Mouse (Mus musculus) lung, embryonic 14.5 days (tissue): ENCODE results near the gene Slc30a5. TPM values are rescaled to one million over a fixed set of nuclear protein-coding genes. Genes with fewer than 3 reads are reported as not detected.
"Not testable (repeated sequence)": the region's sequence is repeated elsewhere in the genome, so short reads cannot be mapped to it uniquely, and the experiment has no call there.

Source experiments
- ATAC-seq: fragments of 200-750 bp; cut with Nextera tagmentation; 2 replicates; pipeline ENCODE4 v1.8.0; 2017; ENCODE audit warnings: mild to moderate bottlenecking, moderate TSS enrichment, moderate library complexity; ENCODE audit not compliant: insufficient read depth
- DNase-seq: peaks from one replicate; pipeline ENCODE4 v3.0.0-alpha.2; 2015
- H3K27ac ChIP-seq: fragments of 300-500 bp; sonication (generic); 2 replicates; pipeline ENCODE4 v1.5.1; 2014; ENCODE audit warnings: low read depth, mild to moderate bottlenecking, moderate library complexity
- H3K27me3 ChIP-seq: fragments of 300-500 bp; sonication (generic); 2 replicates; pipeline ENCODE4 v1.6.1; 2014; ENCODE audit warnings: low read length, control low read depth; ENCODE audit not compliant: insufficient read depth
- H3K36me3 ChIP-seq: fragments of 300-500 bp; sonication (generic); 2 replicates; pipeline ENCODE4 v1.6.1; 2014; ENCODE audit warnings: control low read depth; ENCODE audit not compliant: insufficient read depth
- H3K4me1 ChIP-seq: fragments of 300-500 bp; sonication (generic); 2 replicates; pipeline ENCODE4 v1.6.1; 2014; ENCODE audit warnings: antibody characterized with exemption, control low read depth; ENCODE audit not compliant: insufficient read depth
- H3K4me2 ChIP-seq: fragments of 300-500 bp; sonication (generic); 2 replicates; pipeline ENCODE4 v1.6.1; 2014; ENCODE audit warnings: mild to moderate bottlenecking
- H3K4me3 ChIP-seq: fragments of 300-500 bp; sonication (generic); 2 replicates; pipeline ENCODE4 v1.5.1; 2014; ENCODE audit warnings: low read depth, low read length
- H3K9ac ChIP-seq: fragments of 300-500 bp; sonication (generic); 2 replicates; pipeline ENCODE4 v1.6.1; 2014
- H3K9me3 ChIP-seq: fragments of 300-500 bp; sonication (generic); 2 replicates; pipeline ENCODE4 v1.6.1; 2016; ENCODE audit warnings: low read depth, low read length, control low read depth
- CTCF ChIP-seq: IDR thresholded peaks from 2 replicates; pipeline ENCODE4 v1.5.1; 2016; ENCODE audit warnings: antibody characterized with exemption, low read depth
- WGBS: fragments of 180-500 bp; shearing (Covaris S2); extraction: QIAGEN DNeasy Blood & Tissue Kit; methylation state at CpG from one replicate; pipeline ENCODE4 v1.1.7; 2014; 5-methylcytosine and 5-hydroxymethylcytosine counted together
- polyA plus RNA-seq: library from polyadenylated mRNA; unstranded; fragments of >200 nt; fragmentation: Nextera tagmentation; extraction: Ambion mirVana; gene quantifications from 2 replicates; pipeline ENCODE4 v1.2.1, GENCODE M21; 2014

The Slc30a5 gene
- polyA plus RNA-seq, 1 experiment from 2014 or later = 64.6 TPM

GRCm38 (mm10) chr13:100874588-100874987 is 41.4 kb upstream of the Slc30a5 start:
- no peak for TF ChIP-seq CTCF
- no peaks in the 10 kb centered on the region for H3K36me3 ChIP-seq
- 79% methylated on average over 3 of the region's 3 CpGs for WGBS

GRCm38 (mm10) chr13:100873530-100873929 is 40.3 kb upstream of the Slc30a5 start:
- Histone ChIP-seq H3K27me3 (no peaks in the 10 kb centered on the region), H3K4me1 (no peaks in the 10 kb centered on the region), H3K36me3 (no peaks in the 10 kb centered on the region), H3K27ac (no peak overlapping the region), H3K9me3 (no peaks in the 10 kb centered on the region), H3K9ac (no peak overlapping the region), H3K4me2 (no peak overlapping the region), H3K4me3 (no peak overlapping the region)
- DNase-seq (no peak), ATAC-seq (no peak)
- WGBS = 78% methylated on average over 8 of the region's 8 CpGs
- TF ChIP-seq CTCF = no peak

More at GRCm38 (mm10) chr13:100874588-100874987, 41.4 kb upstream of the Slc30a5 start:
- Histone ChIP-seq H3K4me1 (no peaks in the 10 kb centered on the region), H3K27me3 (no peaks in the 10 kb centered on the region), H3K4me2 (no peak overlapping the region), H3K27ac (no peak overlapping the region), H3K9me3 (no peaks in the 10 kb centered on the region), H3K9ac (no peak overlapping the region), H3K4me3 (no peak overlapping the region)
- ATAC-seq = no peak
- DNase-seq = no peak

- H3K4me2 ChIP-seq = no peak overlapping the region
- TF ChIP-seq CTCF = no peak
- H3K4me3 ChIP-seq = no peak overlapping the region
- 55% methylated on average over 11 of the region's 11 CpGs for WGBS
- DNase-seq = no peak
- H3K9me3 ChIP-seq = no peaks in the 10 kb centered on the region
- no peaks in the 10 kb centered on the region for H3K36me3 ChIP-seq
- H3K9ac ChIP-seq = no peak overlapping the region
- ATAC-seq = no peak
- no peaks in the 10 kb centered on the region for H3K27me3 ChIP-seq
- no peaks in the 10 kb centered on the region for H3K4me1 ChIP-seq
- no peak overlapping the region for H3K27ac ChIP-seq
Measured at GRCm38 (mm10) chr13:100871445-100872171, 38.4 kb upstream of the Slc30a5 start.

DNA sequence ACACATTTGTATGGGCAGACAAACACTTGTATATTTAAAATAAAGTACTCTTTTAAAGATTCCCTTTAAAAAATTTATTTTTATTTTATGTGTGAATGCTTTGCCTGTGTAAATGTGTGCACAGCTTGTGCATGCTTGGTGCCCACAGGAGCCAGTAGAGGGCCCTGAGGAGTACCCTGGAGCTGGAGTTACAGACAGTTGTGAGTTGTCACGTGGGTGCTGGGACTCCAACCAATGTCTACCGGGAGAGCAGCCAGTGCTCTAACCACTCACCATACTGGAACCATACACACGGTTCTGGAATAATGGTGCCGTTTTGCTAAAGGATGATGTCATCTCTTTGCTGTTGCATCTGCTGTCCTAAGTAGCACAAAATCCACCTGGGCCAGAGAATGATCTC is 36.6 kb upstream of the Slc30a5 start:
- no peak for TF ChIP-seq CTCF
- WGBS = 70% methylated on average over 4 of the region's 4 CpGs
- H3K27ac ChIP-seq = no peak overlapping the region
- H3K9ac ChIP-seq = no peak overlapping the region
- no peaks in the 10 kb centered on the region for H3K4me1 ChIP-seq
- H3K4me2 ChIP-seq = no peak overlapping the region
- ATAC-seq (no peak), DNase-seq (no peak)
- H3K27me3 ChIP-seq = no peaks in the 10 kb centered on the region
- no peaks in the 10 kb centered on the region for H3K36me3 ChIP-seq
- H3K9me3 ChIP-seq = no peaks in the 10 kb centered on the region
- no peak overlapping the region for H3K4me3 ChIP-seq

DNA sequence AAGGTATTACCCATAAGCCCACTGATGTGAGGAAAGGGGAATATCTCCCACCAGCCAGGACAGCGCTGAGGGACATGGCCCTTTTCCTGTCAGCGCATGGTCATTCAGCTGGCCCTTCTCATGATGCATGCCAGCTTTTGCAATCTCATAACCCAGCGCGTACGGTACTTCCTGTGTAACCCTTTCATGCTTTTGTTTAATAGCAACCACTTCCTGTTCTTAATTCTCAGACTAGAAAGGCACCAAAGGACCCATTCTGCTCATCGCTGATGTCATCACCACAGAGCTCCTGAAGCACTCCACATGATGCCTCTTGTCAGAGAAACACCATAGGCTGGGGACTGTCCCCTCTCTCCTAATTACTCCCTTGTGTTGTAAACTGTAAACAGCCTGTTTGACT is 33.1 kb upstream of the Slc30a5 start:
- no peaks in the 10 kb centered on the region for H3K4me1 ChIP-seq

DNA sequence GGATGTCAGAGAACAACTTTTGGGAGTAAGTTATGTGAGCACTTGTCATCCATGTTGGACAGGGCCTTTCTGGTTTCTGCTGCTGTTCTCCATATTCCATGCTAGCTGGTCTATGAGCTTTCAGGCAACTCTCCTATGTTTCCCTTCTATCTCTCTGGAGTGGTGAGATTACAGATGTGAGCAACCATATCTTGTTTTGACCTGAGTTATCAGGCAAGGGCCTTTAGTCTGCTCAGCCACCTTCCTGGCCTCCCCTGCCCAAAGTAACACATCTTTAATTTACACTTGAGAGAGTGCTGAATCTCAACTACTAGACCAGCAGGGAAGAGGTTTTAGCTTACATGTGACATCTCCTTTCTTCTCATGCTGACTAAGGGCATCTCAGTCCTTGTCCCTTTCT is 32.5 kb upstream of the Slc30a5 start:
- DNase-seq = no peak
- no peak for TF ChIP-seq CTCF
- no peak overlapping the region for H3K9ac ChIP-seq
- no peaks in the 10 kb centered on the region for H3K4me1 ChIP-seq
- no peaks in the 10 kb centered on the region for H3K27me3 ChIP-seq
- peak overlapping the region; percentile 10 for H3K27ac ChIP-seq
- H3K4me2 ChIP-seq = no peak overlapping the region
- H3K4me3 ChIP-seq = no peak overlapping the region
- H3K36me3 ChIP-seq = no peaks in the 10 kb centered on the region
- no peaks in the 10 kb centered on the region for H3K9me3 ChIP-seq
- ATAC-seq = 0 out of 2 replicates have a peak, but pooled peaks have one; percentile 13

More for the DNA sequence above, 33.1 kb upstream of the Slc30a5 start:
- Histone ChIP-seq H3K4me3 (no peak overlapping the region), H3K9ac (no peak overlapping the region), H3K36me3 (no peaks in the 10 kb centered on the region), H3K4me2 (no peak overlapping the region), H3K27ac (peak overlapping the region; percentile 10), H3K27me3 (no peaks in the 10 kb centered on the region), H3K9me3 (no peaks in the 10 kb centered on the region)
- peak; percentile 74 for DNase-seq
- ATAC-seq = peak; percentile 85
- TF ChIP-seq CTCF = no peak
- WGBS = 46% methylated on average over 6 of the region's 6 CpGs

GRCm38 (mm10) chr13:100863914-100864313 is 30.7 kb upstream of the Slc30a5 start:
- H3K27me3 ChIP-seq, H3K27ac ChIP-seq, H3K9me3 ChIP-seq, ATAC-seq, DNase-seq, H3K4me1 ChIP-seq, H3K4me3 ChIP-seq, H3K36me3 ChIP-seq, H3K4me2 ChIP-seq, H3K9ac ChIP-seq: not testable (repeated sequence)
- 80% methylated on average over 1 of the region's 1 CpGs for WGBS
